Mouse (Mus musculus): ENCODE results near the gene A4galt.

Gene A4galt

GRCm38 (mm10) chr15:83265269-83265668 lies 13.7 kb upstream of the A4galt start:
- DNase-seq (ENCODE audit: low spot score) = no peak

- no peak for DNase-seq (ENCODE audit: low spot score)
Measured at GRCm38 (mm10) chr15:83263405-83263804, 11.8 kb upstream of the A4galt start.

GRCm38 (mm10) chr15:83257906-83258305 lies 6.3 kb upstream of the A4galt start:
- DNase-seq (ENCODE audit: low spot score) = no peak

- no peak for DNase-seq (ENCODE audit: low spot score)
Measured at GRCm38 (mm10) chr15:83256491-83256890, 4.9 kb upstream of the A4galt start.

- DNase-seq (ENCODE audit: low spot score) = no peak
Measured at GRCm38 (mm10) chr15:83255944-83256343, 4.4 kb upstream of the A4galt start.

- no peak for DNase-seq (ENCODE audit: low spot score)
Measured at GRCm38 (mm10) chr15:83255191-83255782, 3.7 kb upstream of the A4galt start.

- DNase-seq (ENCODE audit: low spot score) = peak; percentile 5
Measured at GRCm38 (mm10) chr15:83254372-83255070, 2.9 kb upstream of the A4galt start.

GRCm38 (mm10) chr15:83252060-83252459 lies 486 bp upstream of the A4galt start:
- DNase-seq (ENCODE audit: low spot score) = no peak

GRCm38 (mm10) chr15:83250651-83251175 lies 861 bp downstream of the A4galt start:
- no peak for DNase-seq (ENCODE audit: low spot score)

- DNase-seq (ENCODE audit: low spot score) = no peak
Measured at GRCm38 (mm10) chr15:83249535-83250287, 1.9 kb downstream of the A4galt start.

GRCm38 (mm10) chr15:83248236-83248844 lies 3.2 kb downstream of the A4galt start:
- no peak for DNase-seq (ENCODE audit: low spot score)

- DNase-seq (ENCODE audit: low spot score) = no peak
Measured at GRCm38 (mm10) chr15:83244371-83244770, 7.2 kb downstream of the A4galt start.

- DNase-seq (ENCODE audit: low spot score) = no peak
Measured at GRCm38 (mm10) chr15:83241961-83242680, 9.5 kb downstream of the A4galt start.

GRCm38 (mm10) chr15:83241497-83241896 lies 10.1 kb downstream of the A4galt start:
- DNase-seq (ENCODE audit: low spot score) = no peak

GRCm38 (mm10) chr15:83237460-83238243 lies 13.9 kb downstream of the A4galt start:
- DNase-seq (ENCODE audit: low spot score) = no peak

- no peak for DNase-seq (ENCODE audit: low spot score)
Measured at GRCm38 (mm10) chr15:83236824-83237223, 14.8 kb downstream of the A4galt start.

- no peak for DNase-seq (ENCODE audit: low spot score)
Measured at GRCm38 (mm10) chr15:83233219-83233992, 18.2 kb downstream of the A4galt start.

- DNase-seq (ENCODE audit: low spot score) = no peak
Measured at GRCm38 (mm10) chr15:83227559-83227958, 24.0 kb downstream of the A4galt start.

- no peak for DNase-seq (ENCODE audit: low spot score)
Measured at GRCm38 (mm10) chr15:83226871-83227270, 24.7 kb downstream of the A4galt start.
